Mouse (Mus musculus) ES-E14 (cell line): Measurements from ENCODE around the gene Birc6.

ENCODE experiments used
- HCFC1 ChIP-seq: IDR thresholded peaks from 2 replicates; pipeline ENCODE4 v1.6.1; 2012; ENCODE audit warnings: low read length, inconsistent platforms, borderline replicate concordance; ENCODE audit not compliant: insufficient read depth
- MAFK ChIP-seq: IDR thresholded peaks from 2 replicates; pipeline ENCODE4 v1.6.1; 2014; ENCODE audit warnings: mild to moderate bottlenecking, low read depth, low read length, inconsistent platforms; ENCODE audit not compliant: insufficient read depth
- ZC3H11A ChIP-seq: IDR thresholded peaks from 2 replicates; pipeline ENCODE4 v1.6.1; 2012; ENCODE audit warnings: low read depth, mild to moderate bottlenecking, inconsistent platforms, low read length, borderline replicate concordance
- ZNF384 ChIP-seq: IDR thresholded peaks from 2 replicates; pipeline ENCODE4 v1.6.1; 2012; ENCODE audit warnings: low read depth, low read length, inconsistent platforms

GRCm38 (mm10) chr17:74580738-74581137 is 52.6 kb downstream of the Birc6 start:
- TF ChIP-seq HCFC1 (no peak), ZNF384 (no peak), ZC3H11A (no peak), MAFK (no peak)
